Mouse (Mus musculus) embryo, embryonic 10 days (tissue): Measurements from ENCODE around the gene Slc24a2.

Experiments used
- DNase-seq: peaks from one replicate; pipeline ENCODE4 v3.0.0-alpha.2; 2015; ENCODE audit warnings: low spot score

Slc24a2 gene

GRCm38 (mm10) chr4:87229960-87230551 lies at the start of gene Slc24a2:
Gene Slc24a2, minus strand, starts transcription at chr4:87230477.
- DNase-seq = peak; percentile 87

- no peak for DNase-seq
Measured at GRCm38 (mm10) chr4:87274825-87275224, 44.5 kb upstream of the Slc24a2 start.

DNA sequence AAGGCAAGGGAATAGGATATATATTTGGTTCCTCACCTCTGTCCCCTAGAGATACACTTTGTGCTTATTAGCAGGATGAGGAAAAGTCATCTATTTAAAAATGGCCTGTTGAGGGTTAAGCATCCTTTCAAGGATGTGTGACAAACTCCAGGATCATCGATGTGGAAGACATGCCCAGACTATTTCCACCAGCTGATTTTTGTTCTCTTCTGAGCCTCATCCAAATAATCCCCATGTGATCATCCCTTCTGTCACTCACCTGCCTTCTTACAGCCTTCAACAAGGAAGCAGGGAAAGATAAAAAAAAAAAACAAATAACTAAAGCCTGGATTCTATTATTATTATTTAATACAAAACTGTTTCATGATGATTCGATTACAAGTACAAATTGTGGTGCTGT lies 44.0 kb upstream of the Slc24a2 start:
- no peak for DNase-seq

DNA sequence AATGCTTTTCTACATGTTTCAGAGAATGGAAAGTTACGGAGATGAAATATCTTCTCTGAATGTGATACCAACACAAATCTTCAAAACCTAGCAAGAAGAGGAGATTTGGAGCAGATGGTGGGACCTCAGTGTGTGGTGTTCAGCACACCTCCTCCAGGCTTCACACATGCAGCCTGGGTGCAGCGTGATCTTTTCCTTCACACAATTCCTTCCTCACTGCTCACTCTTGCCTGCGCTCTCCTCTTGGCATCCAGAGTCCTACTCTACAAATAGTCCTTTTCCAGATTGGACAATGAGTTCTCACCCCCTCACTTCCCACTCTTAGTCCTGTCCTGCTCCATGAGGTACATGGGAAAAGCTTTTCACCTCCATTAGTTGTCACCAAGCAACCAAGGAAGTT lies 43.2 kb upstream of the Slc24a2 start:
- no peak for DNase-seq

GRCm38 (mm10) chr4:87229224-87229959 lies 885 bp downstream of the Slc24a2 start:
- peak; percentile 44 for DNase-seq

GRCm38 (mm10) chr4:87221586-87221985 lies 8.7 kb downstream of the Slc24a2 start:
- DNase-seq = peak; percentile 80

DNA sequence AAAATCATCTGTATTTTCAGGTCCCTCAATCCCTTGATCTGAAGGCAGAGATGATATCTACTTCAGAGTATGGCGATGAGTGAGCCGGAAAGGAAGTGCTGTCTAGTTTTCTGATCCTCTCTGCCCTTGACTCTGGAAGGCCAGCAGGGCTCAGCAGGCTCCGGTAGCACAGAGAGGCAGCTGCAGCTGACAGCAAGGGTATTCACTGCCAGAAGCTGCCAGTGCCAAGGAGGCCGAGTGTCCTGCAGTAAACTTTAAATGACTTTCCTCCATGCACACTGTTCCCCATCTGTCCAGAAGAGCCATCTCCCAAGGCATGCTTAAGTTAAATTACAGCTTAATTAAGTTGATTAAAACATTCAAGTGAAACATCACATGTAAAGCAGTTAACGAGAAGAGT lies 12.1 kb downstream of the Slc24a2 start:
- no peak for DNase-seq

DNA sequence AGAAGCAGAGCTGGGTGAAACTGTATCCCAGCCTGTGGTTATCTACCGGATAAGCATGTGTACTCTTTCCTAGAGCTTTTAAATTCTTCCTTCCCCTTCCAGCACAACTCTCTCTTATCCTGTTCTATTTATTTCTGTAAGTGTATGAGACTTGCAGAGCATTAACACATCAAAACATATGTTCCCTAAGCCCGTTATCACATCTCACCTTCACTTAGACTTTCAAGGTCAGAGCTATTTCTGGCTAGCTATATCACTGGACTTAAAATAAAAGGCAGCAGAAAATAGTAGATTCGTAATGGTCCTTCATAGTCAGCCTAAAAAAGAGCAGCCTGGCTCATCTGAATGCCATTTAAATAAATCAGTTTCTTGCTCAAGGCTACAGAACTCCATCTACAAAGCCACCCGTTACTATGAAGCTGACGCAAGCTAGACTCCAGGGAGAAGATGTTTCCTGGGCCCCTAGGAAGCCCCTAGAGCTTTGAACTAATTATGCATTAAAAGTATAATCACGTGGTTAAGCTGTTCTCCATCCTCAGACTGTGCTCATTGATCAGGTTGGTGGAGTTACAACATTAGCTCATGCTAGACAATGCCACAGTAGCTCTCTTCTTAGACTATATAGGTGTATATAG lies 18.8 kb downstream of the Slc24a2 start:
- no peak for DNase-seq

GRCm38 (mm10) chr4:87210533-87210932 lies 19.7 kb downstream of the Slc24a2 start:
- DNase-seq = no peak

- no peak for DNase-seq
Measured at GRCm38 (mm10) chr4:87202081-87202480, 28.2 kb downstream of the Slc24a2 start.

GRCm38 (mm10) chr4:87201229-87201628 lies 29.0 kb downstream of the Slc24a2 start:
- no peak for DNase-seq

DNA sequence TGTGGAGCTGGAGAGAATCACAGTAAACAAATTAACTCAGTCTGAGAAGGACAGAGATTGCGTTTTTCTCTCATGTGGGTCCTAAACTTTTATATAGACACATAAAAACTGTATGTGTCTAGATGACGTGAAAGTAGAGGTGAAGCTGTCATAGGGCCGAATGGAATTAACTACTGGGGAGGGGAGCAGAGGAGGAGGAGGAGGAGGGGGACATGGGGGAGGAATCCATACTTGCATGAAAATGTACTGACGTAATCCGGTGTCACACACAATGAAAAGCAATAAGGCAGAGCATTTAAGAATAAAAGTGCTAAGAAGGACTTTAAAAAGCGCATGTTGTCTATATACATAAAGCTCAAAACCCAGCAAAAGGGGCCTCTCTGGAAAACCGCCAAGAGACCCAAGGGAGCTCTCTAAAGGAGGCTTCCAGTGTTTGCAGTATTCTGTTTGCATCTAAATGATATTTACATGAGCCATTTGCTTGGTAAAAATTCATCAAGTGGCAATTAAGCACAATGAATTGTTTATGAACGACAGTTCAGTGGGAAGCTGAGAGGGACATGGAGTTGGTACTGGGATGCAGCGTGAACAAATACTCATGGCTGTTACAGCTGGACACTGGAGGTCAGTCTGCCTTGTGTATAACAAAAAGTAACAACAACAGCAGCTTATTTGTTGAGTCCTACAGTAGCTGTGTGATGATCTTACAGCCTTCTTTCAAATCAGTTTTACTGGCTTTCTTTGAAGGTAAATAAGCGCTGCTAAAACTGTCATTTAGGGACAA lies 45.9 kb downstream of the Slc24a2 start:
- DNase-seq = no peak

GRCm38 (mm10) chr4:87177116-87177515 lies 53.2 kb downstream of the Slc24a2 start:
- no peak for DNase-seq

DNA sequence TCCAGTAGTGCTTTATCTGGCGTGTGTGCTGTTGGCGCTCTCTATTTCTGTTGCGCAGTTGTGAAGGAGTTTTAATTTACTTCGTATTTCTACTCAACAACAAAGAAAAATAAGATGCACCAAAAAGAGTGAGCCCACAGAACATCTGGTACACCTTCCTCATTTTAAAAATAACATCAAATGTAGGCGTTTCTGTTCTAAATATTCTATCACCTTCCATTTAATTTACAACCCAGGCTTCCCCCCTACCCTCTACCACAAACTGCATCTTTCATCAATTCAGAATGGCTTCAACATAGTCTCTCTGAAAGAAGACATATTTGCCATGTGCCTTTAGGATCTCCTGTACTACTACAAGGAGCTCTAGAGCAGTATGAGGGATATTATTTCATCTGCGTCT lies 66.3 kb downstream of the Slc24a2 start:
- no peak for DNase-seq

GRCm38 (mm10) chr4:87158053-87158452 lies 72.2 kb downstream of the Slc24a2 start:
- no peak for DNase-seq

DNA sequence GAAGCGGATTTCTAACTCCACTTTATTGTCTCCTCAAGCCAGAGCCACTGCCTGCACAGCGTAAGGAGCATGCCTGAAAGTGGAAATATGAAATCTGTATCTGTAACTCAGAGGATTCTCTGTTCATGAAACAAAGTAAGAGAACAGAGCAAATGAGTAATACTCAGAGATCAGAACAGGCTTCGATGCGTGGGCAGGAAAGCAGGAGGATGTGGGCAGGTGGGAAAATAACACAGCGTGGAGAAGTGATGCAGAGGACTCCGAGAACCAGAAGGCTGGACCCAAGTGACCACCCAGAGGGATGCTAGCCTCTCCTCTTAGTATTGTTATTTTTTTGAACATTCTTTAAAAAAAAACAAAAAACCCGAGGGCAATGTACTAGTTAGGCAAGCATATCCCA lies 78.3 kb downstream of the Slc24a2 start:
- no peak for DNase-seq

- no peak for DNase-seq
Measured at GRCm38 (mm10) chr4:87149584-87149983, 80.7 kb downstream of the Slc24a2 start.

DNA sequence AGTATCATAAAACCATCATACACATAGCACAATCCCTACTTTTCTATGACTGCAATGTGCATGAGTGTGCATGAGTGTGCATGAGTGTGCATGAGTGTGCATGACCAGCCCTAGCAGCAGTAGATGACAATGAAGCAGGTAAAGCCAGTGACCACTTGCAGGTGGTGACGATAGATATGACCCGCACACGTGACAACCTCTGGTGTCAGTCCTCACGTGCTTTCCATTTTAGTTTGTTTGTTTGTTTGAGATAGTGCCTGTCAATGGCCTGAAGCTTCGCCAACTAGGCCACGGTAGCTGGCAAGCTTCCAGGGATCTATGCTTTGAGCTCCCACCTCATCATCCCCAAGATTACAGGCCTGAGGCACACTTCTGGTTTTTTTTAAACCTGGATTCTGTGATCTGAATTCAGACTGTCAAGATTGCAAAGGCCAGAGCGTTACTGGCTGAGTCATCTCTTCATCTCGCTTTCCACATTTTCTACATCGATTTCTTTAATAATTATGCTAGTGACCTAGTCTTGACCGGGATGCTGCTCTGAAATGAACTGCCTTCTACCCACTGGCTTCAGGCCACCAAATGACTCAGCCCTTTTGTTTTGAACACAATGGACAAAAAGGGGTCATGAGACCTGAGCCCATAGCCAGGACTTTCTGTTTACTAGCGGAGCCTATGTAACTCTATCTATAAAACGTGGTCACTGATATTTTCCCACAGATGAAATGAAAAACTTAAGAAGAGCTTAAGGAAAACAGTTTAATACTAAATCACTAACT lies 88.5 kb downstream of the Slc24a2 start:
- no peak for DNase-seq

GRCm38 (mm10) chr4:87140901-87141300 lies 89.4 kb downstream of the Slc24a2 start:
- no peak for DNase-seq

GRCm38 (mm10) chr4:87132525-87132924 lies 97.8 kb downstream of the Slc24a2 start:
- DNase-seq = no peak

DNA sequence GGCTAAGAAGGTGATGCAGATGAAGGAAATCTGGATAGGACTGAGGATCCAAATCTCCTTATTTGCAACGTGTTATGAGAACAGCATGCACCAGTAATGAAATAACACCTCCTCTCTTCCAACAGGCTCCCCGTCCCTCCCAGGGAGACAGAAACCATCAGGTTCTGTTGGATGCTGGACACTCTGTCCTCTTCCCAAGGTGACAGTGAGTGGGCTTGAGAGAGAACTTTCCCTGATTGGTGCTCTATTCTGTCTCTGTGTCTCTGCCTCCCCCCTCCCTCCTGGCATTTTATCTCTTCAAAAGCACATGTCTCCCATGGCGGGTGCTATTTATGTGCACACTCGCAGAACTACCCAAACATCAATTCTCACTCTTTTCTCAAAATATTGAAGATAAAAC lies 103.5 kb downstream of the Slc24a2 start:
- no peak for DNase-seq

- no peak for DNase-seq
Measured at GRCm38 (mm10) chr4:87119758-87120157, 110.5 kb downstream of the Slc24a2 start.
